Mouse (Mus musculus) leukemia stem cell, adult 10-12 weeks (primary cell): ENCODE results near the gene Naxe. TPM values are rescaled to one million over a fixed set of nuclear protein-coding genes. Genes with fewer than 3 reads are reported as not detected.

Source experiments
- polyA plus RNA-seq: library from polyadenylated mRNA; stranded (reverse); fragments of >175 nt; gene quantifications from 2 replicates; pipeline ENCODE4 v1.2.3, GENCODE M21; 2012; ENCODE audit warnings: low replicate concordance

Gene Naxe
- polyA plus RNA-seq: 12.6 and 22.1 TPM in 2 replicates

GRCm38 (mm10) chr3:88057902-88058696 lies at the start of gene Naxe:
Gene Naxe, minus strand, starts transcription at chr3:88058495.

GRCm38 (mm10) chr3:88081345-88082223 lies 23.3 kb upstream of the Naxe start, which contains the start of gene Iqgap3:
Gene Iqgap3, plus strand, starts transcription at chr3:88081971.

GRCm38 (mm10) chr3:88078204-88078603 lies 19.9 kb upstream of the Naxe start, which contains the start of gene Ttc24:
Gene Ttc24, minus strand, starts transcription at chr3:88078304.

GRCm38 (mm10) chr3:88042661-88043421 lies 15.5 kb downstream of the Naxe start, which contains the start of gene Gpatch4:
Gene Gpatch4, plus strand, starts transcription at chr3:88043108.

GRCm38 (mm10) chr3:88027434-88028186 lies 30.7 kb downstream of the Naxe start, which contains the start of gene Hapln2:
Gene Hapln2, minus strand, starts transcription at chr3:88027583.

Other genes starting within 250 kb of the Naxe start
- 27.1 and 31.2 TPM in 2 replicates for gene Pear1, start 234.2 kb downstream of the Naxe start, polyA plus RNA-seq
- 5.7 and 12.1 TPM in 2 replicates for gene Sh2d2a, start 211.7 kb downstream of the Naxe start, polyA plus RNA-seq
- gene Prcc, start 172.9 kb downstream of the Naxe start, polyA plus RNA-seq: 82.3 and 132 TPM in 2 replicates
- gene Hdgf, start 152.2 kb downstream of the Naxe start, polyA plus RNA-seq: 767 and 952 TPM in 2 replicates
- 3.9 and 12.2 TPM in 2 replicates for gene Mrpl24, start 139.0 kb downstream of the Naxe start, polyA plus RNA-seq
- gene Isg20l2, start 128.2 kb downstream of the Naxe start, polyA plus RNA-seq: 13.1 and 20.4 TPM in 2 replicates
- 8.5 and 26.9 TPM in 2 replicates for gene Rrnad1, start 127.8 kb downstream of the Naxe start, polyA plus RNA-seq
- gene Crabp2, start 109.8 kb downstream of the Naxe start, polyA plus RNA-seq: not detected in 2 replicates
- 0.62 and 1.3 TPM in 2 replicates for gene Nes, start 87.4 kb downstream of the Naxe start, polyA plus RNA-seq
- not detected in 2 replicates for gene Bcan, start 58.3 kb downstream of the Naxe start, polyA plus RNA-seq
- not detected in 2 replicates for gene Hapln2, start 30.9 kb downstream of the Naxe start, polyA plus RNA-seq
- 6.3 and 10.8 TPM in 2 replicates for gene Gpatch4, start 15.4 kb downstream of the Naxe start, polyA plus RNA-seq
- gene Ttc24, start 19.8 kb upstream of the Naxe start, polyA plus RNA-seq: not detected in 2 replicates
- 5.7 and 16.2 TPM in 2 replicates for gene Iqgap3, start 23.5 kb upstream of the Naxe start, polyA plus RNA-seq
- gene Mef2d, start 83.9 kb upstream of the Naxe start, polyA plus RNA-seq: 122 and 139 TPM in 2 replicates
- 0.09 TPM in 1 of 2 replicates, not detected in the other for gene Rhbg, start 196.2 kb upstream of the Naxe start, polyA plus RNA-seq
- not detected in 2 replicates for gene Gm38392, start 228.7 kb upstream of the Naxe start, polyA plus RNA-seq
- 0.58 and 0.66 TPM in 2 replicates for gene Tsacc, start 238.5 kb upstream of the Naxe start, polyA plus RNA-seq
- gene Cct3, start 238.6 kb upstream of the Naxe start, polyA plus RNA-seq: 11.4 and 21.3 TPM in 2 replicates